Mouse (Mus musculus): Measurements from ENCODE around the gene Krtap1-4. TPM values are rescaled to one million over a fixed set of nuclear protein-coding genes. Genes with fewer than 3 reads are reported as not detected.
"Not testable (repeated sequence)": the region's sequence is repeated elsewhere in the genome, so short reads cannot be mapped to it uniquely, and the experiment has no call there.

Gene Krtap1-4
- total RNA-seq (2014; fragmentation: Nextera tagmentation), result not detected in 2 replicates
- total RNA-seq (2017), result 0.41 TPM in 1 of 2 replicates, not detected in the other
- not detected in 2 replicates for polyA plus RNA-seq (2012)

DNA sequence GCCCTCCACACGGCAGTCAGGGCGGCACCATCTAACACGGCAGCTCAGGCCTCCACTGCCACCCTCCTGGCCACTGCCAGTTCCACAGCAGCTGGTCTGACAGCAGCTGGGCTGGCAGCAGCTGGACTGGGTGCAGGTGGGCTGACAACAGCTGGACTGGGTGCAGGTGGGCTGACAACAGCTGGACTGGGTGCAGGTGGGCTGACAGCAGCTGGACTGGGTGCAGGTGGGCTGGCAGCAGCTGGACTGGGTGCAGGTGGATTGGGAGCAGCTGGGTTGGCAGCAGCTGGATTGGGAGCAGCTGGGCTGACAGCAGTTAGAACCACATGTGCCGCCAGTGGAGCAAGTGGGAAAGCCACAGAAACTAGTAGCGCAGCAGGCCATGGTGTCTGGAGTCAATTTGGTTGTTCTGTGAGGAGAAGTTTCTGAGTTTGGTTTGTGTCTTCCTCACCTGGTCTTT is at the start of gene Krtap1-4:
Gene Krtap1-4, minus strand, starts transcription at position 410 of the 460 bp plus-strand sequence.
- TF ChIP-seq POLR2AphosphoS5 (IDR thresholded peaks at IDR 0.05; ENCODE audit: insufficient replicate concordance, low read depth, low read length), result no peak
- TF ChIP-seq TAL1 (conservative IDR thresholded peaks at IDR 0.05; ENCODE audit: low read depth, low read length), result no peak
- TF ChIP-seq GATA1 (IDR thresholded peaks at IDR 0.05; ENCODE audit: borderline replicate concordance, low read length), result no peak
- TF ChIP-seq CTCF (IDR thresholded peaks at IDR 0.05; ENCODE audit: low read depth, low read length), result no peak
- TF ChIP-seq GATA2 (IDR thresholded peaks at IDR 0.05; ENCODE audit: borderline replicate concordance, low read depth, low read length), result no peak
- DNase-seq (ENCODE audit: low spot score) (no peak), ATAC-seq (ENCODE audit: extremely low read depth, insufficient number of reproducible peaks, low FRiP score, poor library complexity, severe bottlenecking) (no peak)
- Histone ChIP-seq H3K4me3 (ENCODE audit: low read depth, low read length) (no peak within 1 kb of the TSS), H3K4me1 (ENCODE audit: insufficient read depth, low read depth, low read length) (no peaks in the 10 kb centered on the region), H3K27me3 (ENCODE audit: insufficient read depth, low read length) (no peaks in the 10 kb centered on the region), H3K36me3 (replicated peaks) (no peaks in the 10 kb centered on the region), H3K9me3 (replicated peaks) (peaks cover 11% of the 10 kb centered on the region)

DNA sequence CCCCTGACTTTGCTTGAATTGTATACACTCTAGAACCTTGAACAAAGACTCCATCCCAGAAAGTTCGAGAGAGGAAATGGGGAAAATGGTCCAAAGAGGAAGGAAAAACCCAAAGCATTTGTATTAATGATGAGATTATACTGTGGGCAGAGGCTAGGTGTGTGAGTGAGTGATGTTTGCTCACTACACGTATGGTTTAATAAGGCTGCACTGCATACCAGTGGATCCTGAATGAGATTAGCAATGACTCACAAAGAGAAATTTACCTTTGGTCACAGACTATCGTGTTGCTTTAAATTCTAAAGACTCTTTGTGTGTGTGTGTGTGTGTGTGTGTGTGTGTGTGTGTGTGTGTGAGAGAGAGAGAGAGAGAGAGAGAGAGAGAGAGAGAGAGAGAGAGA is 47.4 kb upstream of the Krtap1-4 start:
- H3K36me3 ChIP-seq (replicated peaks), result no peaks in the 10 kb centered on the region
- ATAC-seq (ENCODE audit: extremely low read depth, insufficient number of reproducible peaks, low FRiP score, poor library complexity, severe bottlenecking) (no peak), DNase-seq (ENCODE audit: low spot score) (no peak)
- peaks cover 12% of the 10 kb centered on the region for H3K9me3 ChIP-seq (replicated peaks)
- no peak overlapping the region for H3K4me3 ChIP-seq (ENCODE audit: low read depth, low read length)
- H3K27me3 ChIP-seq (ENCODE audit: insufficient read depth, low read length), result no peaks in the 10 kb centered on the region
- TF ChIP-seq POLR2AphosphoS5 (IDR thresholded peaks at IDR 0.05; ENCODE audit: insufficient replicate concordance, low read depth, low read length), result no peak
- no peak for TF ChIP-seq CTCF (IDR thresholded peaks at IDR 0.05; ENCODE audit: low read depth, low read length)
- TF ChIP-seq GATA1 (IDR thresholded peaks at IDR 0.05; ENCODE audit: borderline replicate concordance, low read length), result no peak
- no peak for TF ChIP-seq TAL1 (conservative IDR thresholded peaks at IDR 0.05; ENCODE audit: low read depth, low read length)
- no peaks in the 10 kb centered on the region for H3K4me1 ChIP-seq (ENCODE audit: insufficient read depth, low read depth, low read length)

DNA sequence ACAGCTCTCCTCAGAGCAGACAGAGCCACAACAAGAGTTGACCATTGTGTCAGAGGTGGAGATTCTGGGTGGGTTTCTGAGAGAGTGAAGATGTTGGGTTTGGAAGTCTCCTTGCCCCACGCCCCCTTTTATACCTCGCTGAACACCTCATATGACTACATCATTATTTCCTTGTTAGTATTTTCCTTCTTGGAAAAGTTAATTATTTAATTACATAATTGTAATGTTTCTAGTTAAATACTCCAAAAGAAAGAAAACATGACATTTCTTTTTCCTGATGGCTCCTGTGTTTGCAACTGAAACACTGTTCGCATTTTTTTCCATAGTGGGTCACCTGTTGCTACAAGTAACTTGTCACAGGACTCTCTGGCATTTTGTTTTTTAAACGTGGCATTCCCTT is 44.7 kb upstream of the Krtap1-4 start, which contains the start of gene Krtap4-1:
Gene Krtap4-1, minus strand, starts transcription at position 101 of the 400 bp plus-strand sequence.
- DNase-seq (ENCODE audit: low spot score), result no peak
- TF ChIP-seq GATA2 (IDR thresholded peaks at IDR 0.05; ENCODE audit: borderline replicate concordance, low read depth, low read length) (no peak), CTCF (IDR thresholded peaks at IDR 0.05; ENCODE audit: low read depth, low read length) (no peak), POLR2AphosphoS5 (IDR thresholded peaks at IDR 0.05; ENCODE audit: insufficient replicate concordance, low read depth, low read length) (no peak)
- Histone ChIP-seq H3K36me3 (replicated peaks) (no peaks in the 10 kb centered on the region), H3K4me1 (ENCODE audit: insufficient read depth, low read depth, low read length) (no peaks in the 10 kb centered on the region), H3K27me3 (ENCODE audit: insufficient read depth, low read length) (no peaks in the 10 kb centered on the region), H3K9me3 (replicated peaks) (peaks cover 11% of the 10 kb centered on the region), H3K4me3 (ENCODE audit: low read depth, low read length) (no peak within 1 kb of the TSS)
- no peak for ATAC-seq (ENCODE audit: extremely low read depth, insufficient number of reproducible peaks, low FRiP score, poor library complexity, severe bottlenecking)

DNA sequence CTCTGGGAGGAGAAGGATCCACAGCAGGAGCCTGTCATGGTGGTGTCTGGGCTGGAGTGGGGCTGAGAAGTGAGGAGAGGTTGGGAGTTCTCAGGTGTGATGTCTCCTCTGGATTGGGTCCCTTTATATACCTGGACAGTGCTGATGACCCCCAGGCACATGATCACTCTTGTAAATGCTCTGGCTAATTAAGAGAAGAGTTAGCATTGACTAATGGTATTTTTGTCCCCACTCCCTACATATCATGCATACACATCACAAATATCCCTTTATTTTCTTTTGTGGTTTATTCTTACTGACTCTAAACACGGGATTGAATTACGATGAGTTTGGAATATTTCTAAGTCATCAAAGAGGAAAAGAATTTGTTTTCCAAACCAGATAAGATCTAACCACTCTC is 36.9 kb upstream of the Krtap1-4 start, which contains the start of gene Gm11562:
Gene Gm11562, minus strand, starts transcription at position 101 of the 400 bp plus-strand sequence.
- Histone ChIP-seq H3K27me3 (ENCODE audit: insufficient read depth, low read length) (no peaks in the 10 kb centered on the region), H3K4me3 (ENCODE audit: low read depth, low read length) (no peak within 1 kb of the TSS), H3K4me1 (ENCODE audit: insufficient read depth, low read depth, low read length) (no peaks in the 10 kb centered on the region), H3K36me3 (replicated peaks) (no peaks in the 10 kb centered on the region), H3K9me3 (replicated peaks) (peaks cover 6% of the 10 kb centered on the region)
- DNase-seq (ENCODE audit: low spot score) (no peak), ATAC-seq (ENCODE audit: extremely low read depth, insufficient number of reproducible peaks, low FRiP score, poor library complexity, severe bottlenecking) (no peak)
- TF ChIP-seq TAL1 (conservative IDR thresholded peaks at IDR 0.05; ENCODE audit: low read depth, low read length) (no peak), CTCF (IDR thresholded peaks at IDR 0.05; ENCODE audit: low read depth, low read length) (no peak), GATA2 (IDR thresholded peaks at IDR 0.05; ENCODE audit: borderline replicate concordance, low read depth, low read length) (no peak), POLR2AphosphoS5 (IDR thresholded peaks at IDR 0.05; ENCODE audit: insufficient replicate concordance, low read depth, low read length) (no peak), GATA1 (IDR thresholded peaks at IDR 0.05; ENCODE audit: borderline replicate concordance, low read length) (no peak)

DNA sequence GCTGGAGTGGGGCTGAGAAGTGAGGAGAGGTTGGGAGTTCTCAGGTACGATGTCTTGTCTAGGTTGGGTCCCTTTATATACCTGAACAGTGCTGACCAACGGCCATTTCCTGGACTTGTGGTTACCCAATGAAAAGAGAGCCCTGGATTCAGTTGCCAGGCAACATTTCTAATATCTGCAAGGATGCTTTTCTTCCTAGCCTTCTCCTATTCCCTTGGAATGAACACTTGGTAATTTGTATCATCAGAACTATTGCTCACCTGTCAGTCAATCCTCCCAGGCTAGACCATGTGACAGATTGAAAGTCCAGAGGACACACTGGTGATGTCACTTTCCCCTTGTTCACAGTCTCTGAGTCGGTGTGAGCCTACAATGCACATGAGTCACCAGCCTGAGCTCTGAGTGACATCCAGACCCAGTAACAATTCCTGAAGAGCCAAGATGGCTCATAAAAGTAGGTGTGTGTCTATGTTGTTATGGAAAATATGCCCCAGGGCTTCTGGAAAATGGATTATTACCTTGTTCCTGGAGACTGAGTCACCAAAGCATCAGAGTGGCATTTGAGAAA is 31.4 kb upstream of the Krtap1-4 start, which contains the start of gene Krtap2-4:
Gene Krtap2-4, minus strand, starts transcription at position 51 of the 568 bp plus-strand sequence.
- Histone ChIP-seq H3K9me3 (replicated peaks) (peaks cover 2% of the 10 kb centered on the region), H3K4me1 (ENCODE audit: insufficient read depth, low read depth, low read length) (no peaks in the 10 kb centered on the region), H3K36me3 (replicated peaks) (no peaks in the 10 kb centered on the region), H3K4me3 (ENCODE audit: low read depth, low read length) (no peak within 1 kb of the TSS), H3K27me3 (ENCODE audit: insufficient read depth, low read length) (no peaks in the 10 kb centered on the region)
- TF ChIP-seq POLR2AphosphoS5 (IDR thresholded peaks at IDR 0.05; ENCODE audit: insufficient replicate concordance, low read depth, low read length) (no peak), CTCF (IDR thresholded peaks at IDR 0.05; ENCODE audit: low read depth, low read length) (no peak)
- ATAC-seq (ENCODE audit: extremely low read depth, insufficient number of reproducible peaks, low FRiP score, poor library complexity, severe bottlenecking) (no peak), DNase-seq (ENCODE audit: low spot score) (no peak)

DNA sequence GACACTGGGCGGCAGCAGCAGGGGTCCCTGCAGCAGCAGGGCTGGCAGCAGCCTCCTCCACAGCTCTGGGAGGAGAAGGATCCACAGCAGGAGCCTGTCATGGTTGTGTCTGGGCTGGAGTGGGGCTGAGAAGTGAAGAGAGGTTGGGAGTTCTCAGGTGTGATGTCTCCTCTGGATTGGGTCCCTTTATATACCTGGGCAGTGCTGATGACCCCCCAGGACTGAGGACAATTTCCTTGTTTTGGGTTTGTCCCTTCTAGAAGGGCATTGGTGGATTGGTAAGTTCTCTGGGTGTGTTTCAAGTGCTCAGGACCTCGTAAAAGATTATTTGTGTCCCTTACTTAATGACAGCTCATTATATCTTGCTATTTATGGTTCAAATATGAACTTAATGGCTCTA is 26.6 kb upstream of the Krtap1-4 start, which contains the start of gene Gm11937:
Gene Gm11937, minus strand, starts transcription at position 101 of the 400 bp plus-strand sequence.
- H3K9me3 ChIP-seq (replicated peaks), result peaks cover 11% of the 10 kb centered on the region; the same call in 1 of the 2 replicates
- H3K27me3 ChIP-seq (ENCODE audit: insufficient read depth, low read length); H3K4me1 ChIP-seq (ENCODE audit: insufficient read depth, low read depth, low read length); DNase-seq (ENCODE audit: low spot score); H3K4me3 ChIP-seq (ENCODE audit: low read depth, low read length); ATAC-seq (ENCODE audit: extremely low read depth, insufficient number of reproducible peaks, low FRiP score, poor library complexity, severe bottlenecking); H3K36me3 ChIP-seq (replicated peaks): not testable (repeated sequence)

DNA sequence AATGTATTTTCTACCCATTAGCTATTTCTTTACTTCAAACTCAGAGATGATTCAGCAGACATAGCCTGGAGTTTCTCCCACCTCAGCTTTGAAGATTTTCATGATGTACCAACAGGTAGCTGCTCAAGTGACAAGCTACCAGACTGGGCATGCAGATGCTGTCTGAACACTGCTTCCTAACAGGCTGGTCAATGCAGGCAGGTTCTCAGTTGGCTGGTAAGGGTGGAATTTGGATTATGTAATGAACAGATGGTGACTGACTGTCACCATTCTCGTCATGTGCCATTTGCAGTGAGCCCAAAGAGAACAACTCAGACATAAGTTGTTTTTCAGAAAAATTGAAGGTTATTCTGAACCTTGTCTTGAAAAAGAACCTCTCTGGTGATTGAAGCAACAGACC is 25.7 kb upstream of the Krtap1-4 start:
- Histone ChIP-seq H3K36me3 (replicated peaks) (no peaks in the 10 kb centered on the region), H3K4me3 (ENCODE audit: low read depth, low read length) (no peak overlapping the region), H3K4me1 (ENCODE audit: insufficient read depth, low read depth, low read length) (no peaks in the 10 kb centered on the region), H3K9me3 (replicated peaks) (peaks cover 14% of the 10 kb centered on the region), H3K27me3 (ENCODE audit: insufficient read depth, low read length) (no peaks in the 10 kb centered on the region)
- no peak for ATAC-seq (ENCODE audit: extremely low read depth, insufficient number of reproducible peaks, low FRiP score, poor library complexity, severe bottlenecking)
- no peak for TF ChIP-seq POLR2AphosphoS5 (IDR thresholded peaks at IDR 0.05; ENCODE audit: insufficient replicate concordance, low read depth, low read length)
- TF ChIP-seq CTCF (IDR thresholded peaks at IDR 0.05; ENCODE audit: low read depth, low read length), result no peak
- no peak for TF ChIP-seq GATA1 (IDR thresholded peaks at IDR 0.05; ENCODE audit: borderline replicate concordance, low read length)
- TF ChIP-seq GATA2 (IDR thresholded peaks at IDR 0.05; ENCODE audit: borderline replicate concordance, low read depth, low read length), result no peak
- TF ChIP-seq TAL1 (conservative IDR thresholded peaks at IDR 0.05; ENCODE audit: low read depth, low read length), result no peak
- DNase-seq (ENCODE audit: low spot score), result no peak

DNA sequence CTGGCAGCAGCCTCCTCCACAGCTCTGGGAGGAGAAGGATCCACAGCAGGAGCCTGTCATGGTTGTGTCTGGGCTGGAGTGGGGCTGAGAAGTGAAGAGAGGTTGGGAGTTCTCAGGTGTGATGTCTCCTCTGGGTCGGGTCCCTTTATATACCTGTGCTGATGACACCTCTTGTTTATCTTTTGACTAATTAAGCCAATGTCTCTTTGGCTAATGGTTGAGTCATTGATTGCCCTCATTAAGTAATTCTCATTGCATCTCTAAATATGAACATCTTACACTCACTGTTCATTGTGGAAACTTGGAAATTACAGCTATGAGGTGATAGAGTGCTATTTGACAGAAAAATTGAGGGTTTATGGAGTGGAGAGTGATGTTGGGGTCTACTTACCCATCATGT is 19.8 kb upstream of the Krtap1-4 start, which contains the start of gene Gm11938:
Gene Gm11938, minus strand, starts transcription at position 101 of the 400 bp plus-strand sequence.
- H3K27me3 ChIP-seq (ENCODE audit: insufficient read depth, low read length), result not testable (repeated sequence)

DNA sequence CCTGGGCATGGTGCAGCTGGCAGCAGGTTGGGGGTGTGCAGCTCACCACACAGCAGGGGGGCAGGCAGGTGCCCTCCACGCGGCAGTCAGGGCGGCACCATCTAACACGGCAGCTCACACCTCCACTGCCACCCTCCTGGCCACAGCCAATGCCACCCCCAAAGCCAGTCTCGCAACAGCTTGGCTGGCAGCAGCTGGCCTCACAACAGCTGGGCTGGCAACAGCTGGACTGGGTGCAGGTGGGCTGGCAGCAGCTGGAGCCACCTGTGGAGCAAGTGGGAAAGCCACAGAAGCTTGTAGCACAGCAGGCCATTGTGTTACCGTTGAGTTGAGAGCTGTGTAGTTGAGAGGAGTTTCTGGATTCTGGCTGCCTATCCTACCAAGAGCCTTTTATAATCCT is 14.3 kb upstream of the Krtap1-4 start, which contains the start of gene Krtap9-3:
Gene Krtap9-3, minus strand, starts transcription at position 364 of the 400 bp plus-strand sequence.
- H3K36me3 ChIP-seq (replicated peaks); H3K4me1 ChIP-seq (ENCODE audit: insufficient read depth, low read depth, low read length); ATAC-seq (ENCODE audit: extremely low read depth, insufficient number of reproducible peaks, low FRiP score, poor library complexity, severe bottlenecking); H3K4me3 ChIP-seq (ENCODE audit: low read depth, low read length); DNase-seq (ENCODE audit: low spot score); H3K27me3 ChIP-seq (ENCODE audit: insufficient read depth, low read length): not testable (repeated sequence)
- peaks cover 11% of the 10 kb centered on the region; the same call in 1 of the 2 replicates for H3K9me3 ChIP-seq (replicated peaks)

More for the DNA sequence above, 19.8 kb upstream of the Krtap1-4 start, which contains the start of gene Gm11938:
- not testable (repeated sequence) for ATAC-seq (ENCODE audit: extremely low read depth, insufficient number of reproducible peaks, low FRiP score, poor library complexity, severe bottlenecking); DNase-seq (ENCODE audit: low spot score); H3K4me3 ChIP-seq (ENCODE audit: low read depth, low read length); H3K36me3 ChIP-seq (replicated peaks); H3K4me1 ChIP-seq (ENCODE audit: insufficient read depth, low read depth, low read length)
- H3K9me3 ChIP-seq (replicated peaks), result peaks cover 12% of the 10 kb centered on the region
